Mouse (Mus musculus) hindbrain, embryonic 12.5 days (tissue): ENCODE measurements around the gene Smim27. TPM values are rescaled to one million over a fixed set of nuclear protein-coding genes. Genes with fewer than 3 reads are reported as not detected.
"Not testable (repeated sequence)": the region's sequence is repeated elsewhere in the genome, so short reads cannot be mapped to it uniquely, and the experiment has no call there.

Source experiments
- ATAC-seq: fragments of 200-750 bp; cut with Nextera tagmentation; 2 replicates; pipeline ENCODE4 v1.8.0; 2017; ENCODE audit warnings: moderate TSS enrichment; ENCODE audit not compliant: low FRiP score
- H3K27ac ChIP-seq: fragments of 300-500 bp; sonication (generic); 2 replicates; pipeline ENCODE4 v1.5.1; 2016; ENCODE audit warnings: mild to moderate bottlenecking
- H3K27me3 ChIP-seq: fragments of 300-500 bp; sonication (generic); 2 replicates; pipeline ENCODE4 v1.6.1; 2016; ENCODE audit warnings: mild to moderate bottlenecking
- H3K36me3 ChIP-seq: fragments of 300-500 bp; sonication (generic); 2 replicates; pipeline ENCODE4 v1.6.1; 2016; ENCODE audit warnings: mild to moderate bottlenecking
- H3K4me1 ChIP-seq: fragments of 300-500 bp; sonication (generic); 2 replicates; pipeline ENCODE4 v1.6.1; 2016
- H3K4me2 ChIP-seq: fragments of 300-500 bp; sonication (generic); replicated peaks from 2 replicates; pipeline ENCODE4 v1.6.1; 2016; ENCODE audit warnings: mild to moderate bottlenecking
- H3K4me3 ChIP-seq: fragments of 300-500 bp; sonication (generic); 2 replicates; pipeline ENCODE4 v1.5.1; 2016; ENCODE audit warnings: mild to moderate bottlenecking
- H3K9ac ChIP-seq: fragments of 300-500 bp; sonication (generic); 2 replicates; pipeline ENCODE4 v1.6.1; 2016; ENCODE audit warnings: mild to moderate bottlenecking, moderate library complexity
- H3K9me3 ChIP-seq: fragments of 300-500 bp; sonication (generic); replicated peaks from 2 replicates; pipeline ENCODE4 v1.6.1; 2016; ENCODE audit warnings: mild to moderate bottlenecking
- WGBS: fragments of 180-500 bp; shearing (Covaris S2); methylation state at CpG from one replicate; pipeline ENCODE4 v1.1.7; 2016; 5-methylcytosine and 5-hydroxymethylcytosine counted together
- polyA plus RNA-seq: library from polyadenylated mRNA; unstranded; fragments of >200 nt; fragmentation: Nextera tagmentation; extraction: Ambion mirVana; gene quantifications from 2 replicates; pipeline ENCODE4 v1.2.1, GENCODE M21; 2016

Gene Smim27
- polyA plus RNA-seq, 1 experiment from 2014 or later, result 23.6 TPM

DNA sequence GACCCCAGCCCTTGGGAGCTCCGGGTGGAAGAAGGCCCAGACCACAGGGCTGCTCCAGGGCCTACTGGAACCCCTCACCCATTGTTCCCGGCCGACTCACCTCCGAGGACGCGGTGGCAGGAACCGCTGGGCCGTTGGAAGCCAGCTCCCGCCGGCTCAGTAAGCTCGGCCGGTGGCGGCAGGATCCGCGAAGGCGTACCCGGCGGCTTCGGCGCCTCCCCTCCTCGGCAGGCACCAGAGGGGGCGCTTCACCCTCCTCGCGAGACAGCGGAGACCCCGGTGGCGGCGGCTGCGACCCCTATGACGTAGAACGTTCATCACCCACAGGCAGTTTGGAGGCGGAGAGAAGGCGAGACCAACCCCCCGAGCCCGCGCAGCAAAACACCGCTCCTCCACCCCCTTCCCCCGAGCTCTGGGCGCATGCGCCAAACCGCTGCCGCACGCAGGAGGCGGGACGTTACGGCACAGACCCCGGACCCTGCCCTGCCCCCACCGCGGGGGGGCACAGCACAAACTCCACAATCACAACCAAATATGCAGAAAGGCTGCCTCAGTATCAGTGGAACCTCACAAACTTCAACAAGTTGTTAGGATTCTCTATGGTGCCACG lies 1.1 kb upstream of the Smim27 start:
- Histone ChIP-seq H3K9ac (peak overlapping the region; percentile 82), H3K27me3 (no peaks in the 10 kb centered on the region), H3K4me1 (peaks cover 18% of the 10 kb centered on the region), H3K4me3 (peak overlapping the region; percentile 79), H3K9me3 (no peaks in the 10 kb centered on the region), H3K27ac (peak overlapping the region; percentile 94), H3K36me3 (peaks cover 13% of the 10 kb centered on the region), H3K4me2 (peak overlapping the region; percentile 82)
- ATAC-seq, result peak; percentile 88
- under 1% methylated on average over 47 of the region's 50 CpGs for WGBS

GRCm38 (mm10) chr4:40268835-40269234 lies 544 bp upstream of the Smim27 start:
- peak overlapping the region; percentile 82 for H3K9ac ChIP-seq
- WGBS, result under 1% methylated on average over 16 of the region's 16 CpGs
- H3K27me3 ChIP-seq, result no peaks in the 10 kb centered on the region
- H3K4me3 ChIP-seq, result peak overlapping the region; percentile 79
- H3K4me2 ChIP-seq, result peak overlapping the region; percentile 82
- peak; percentile 13 for ATAC-seq
- H3K27ac ChIP-seq, result peak overlapping the region; percentile 94
- H3K36me3 ChIP-seq, result peaks cover 16% of the 10 kb centered on the region
- H3K9me3 ChIP-seq, result no peaks in the 10 kb centered on the region
- H3K4me1 ChIP-seq, result peaks cover 18% of the 10 kb centered on the region

GRCm38 (mm10) chr4:40278880-40279275 lies 9.5 kb downstream of the Smim27 start:
- WGBS, result under 1% methylated on average over 21 of the region's 21 CpGs
- Histone ChIP-seq H3K27me3 (no peaks in the 10 kb centered on the region), H3K36me3 (peaks cover 18% of the 10 kb centered on the region; the same call in 1 of the 2 replicates), H3K27ac (peak overlapping the region; percentile 62; the same call in 1 of the 2 replicates), H3K4me3 (peak overlapping the region; percentile 93), H3K4me1 (peaks cover 14% of the 10 kb centered on the region), H3K9ac (peak overlapping the region; percentile 82), H3K4me2 (peak overlapping the region; percentile 98), H3K9me3 (no peaks in the 10 kb centered on the region)
- peak; percentile 86 for ATAC-seq

DNA sequence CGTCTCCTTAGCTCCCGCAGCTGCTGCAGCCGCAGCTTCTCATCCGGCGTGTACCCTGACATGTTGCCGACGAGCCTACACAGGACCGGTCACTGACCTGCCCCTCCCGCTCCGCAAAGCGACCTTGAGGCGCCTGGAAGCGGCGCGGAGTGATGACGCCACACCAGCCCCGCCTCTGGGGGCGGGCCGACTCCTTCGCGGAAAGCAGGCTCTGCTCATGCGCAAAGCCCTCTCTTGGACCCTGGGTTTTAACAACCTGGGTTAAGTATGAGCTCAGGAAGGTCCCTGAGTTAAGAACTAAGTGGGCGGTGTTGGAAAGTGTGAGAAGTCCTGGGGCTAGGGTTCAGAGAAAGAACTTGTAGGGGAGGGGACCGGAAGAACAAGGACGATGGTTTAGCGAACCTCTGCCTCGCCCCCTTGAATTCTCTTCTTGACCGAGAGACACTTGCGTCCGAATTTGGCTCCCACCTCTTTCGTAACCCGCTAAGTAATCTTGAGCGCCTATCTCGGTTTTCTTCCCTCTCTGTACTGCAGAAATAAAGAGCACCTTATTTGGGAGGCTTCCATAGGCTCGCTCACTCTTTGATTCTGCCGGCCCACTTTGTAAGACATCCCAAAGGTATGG lies 10.0 kb downstream of the Smim27 start, which contains the start of gene Ndufb6:
Ndufb6 (minus strand) TSS at position 146 of the 625 bp plus-strand sequence.
- Histone ChIP-seq H3K27me3 (no peaks in the 10 kb centered on the region), H3K4me3 (peak within 1 kb of the TSS; percentile 93), H3K4me1 (peaks cover 14% of the 10 kb centered on the region), H3K9ac (peak within 1 kb of the TSS; percentile 82), H3K9me3 (no peaks in the 10 kb centered on the region), H3K27ac (peak within 1 kb of the TSS; percentile 62; the same call in 1 of the 2 replicates), H3K36me3 (peaks cover 18% of the 10 kb centered on the region; the same call in 1 of the 2 replicates), H3K4me2 (peak within 1 kb of the TSS; percentile 98)
- peak; percentile 97 for ATAC-seq
- under 1% methylated on average over 36 of the region's 36 CpGs for WGBS

DNA sequence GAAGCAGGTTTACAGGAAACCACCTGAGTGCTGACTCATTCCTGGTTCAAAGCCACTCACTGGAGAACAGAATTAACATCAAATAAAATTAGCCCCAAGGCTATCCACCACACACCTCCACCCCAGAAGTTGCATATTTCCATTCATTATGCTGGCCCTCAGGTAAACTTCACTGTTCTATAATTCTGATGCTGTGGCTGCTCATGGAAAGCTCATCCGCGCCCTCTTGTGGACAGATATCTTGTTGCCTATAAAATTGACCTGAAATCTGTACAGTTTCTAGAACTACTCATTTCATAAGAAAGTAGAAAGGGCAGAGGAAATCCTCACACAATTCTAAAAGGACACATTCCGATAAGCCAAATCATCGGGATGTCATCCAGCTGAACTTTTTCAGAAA lies 16.2 kb downstream of the Smim27 start:
- H3K27me3 ChIP-seq, result no peaks in the 10 kb centered on the region
- no peaks in the 10 kb centered on the region for H3K4me1 ChIP-seq
- no peak overlapping the region for H3K9ac ChIP-seq
- ATAC-seq, result no peak
- H3K27ac ChIP-seq, result no peak overlapping the region
- H3K4me3 ChIP-seq, result no peak overlapping the region
- WGBS, result 18% methylated on average over 4 of the region's 4 CpGs
- no peak overlapping the region for H3K4me2 ChIP-seq
- no peaks in the 10 kb centered on the region for H3K36me3 ChIP-seq
- no peaks in the 10 kb centered on the region for H3K9me3 ChIP-seq

DNA sequence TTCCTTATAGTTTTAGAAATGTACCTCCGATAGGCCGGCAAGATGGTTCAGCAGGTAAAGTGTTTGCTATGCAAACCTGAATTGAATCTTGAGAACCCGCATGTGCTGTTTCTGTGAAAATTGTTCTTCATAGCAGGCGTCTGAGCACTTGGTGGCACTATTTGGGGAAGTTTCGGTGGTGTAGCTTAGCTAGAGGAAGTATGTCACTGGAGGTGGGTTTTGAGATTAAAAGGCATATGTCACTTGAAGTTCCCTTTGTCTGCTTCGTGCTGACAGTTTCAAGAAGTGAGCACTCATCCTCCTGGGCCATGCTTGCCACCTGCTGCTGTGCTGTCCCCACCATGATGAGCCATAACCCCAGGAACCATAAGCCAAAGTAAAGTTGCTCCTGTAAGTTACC lies 18.0 kb downstream of the Smim27 start:
- Histone ChIP-seq H3K36me3 (no peaks in the 10 kb centered on the region), H3K4me2 (no peak overlapping the region), H3K4me3 (no peak overlapping the region), H3K27me3 (no peaks in the 10 kb centered on the region), H3K9ac (no peak overlapping the region), H3K9me3 (no peaks in the 10 kb centered on the region), H3K4me1 (no peaks in the 10 kb centered on the region), H3K27ac (no peak overlapping the region)
- WGBS, result 87% methylated on average over 6 of the region's 6 CpGs
- no peak for ATAC-seq

GRCm38 (mm10) chr4:40289046-40289445 lies 19.7 kb downstream of the Smim27 start:
- Histone ChIP-seq H3K4me3 (no peak overlapping the region), H3K36me3 (no peaks in the 10 kb centered on the region), H3K9me3 (no peaks in the 10 kb centered on the region; the same call in 1 of the 2 replicates), H3K4me1 (no peaks in the 10 kb centered on the region), H3K4me2 (no peak overlapping the region), H3K9ac (no peak overlapping the region), H3K27ac (no peak overlapping the region), H3K27me3 (no peaks in the 10 kb centered on the region)
- no peak for ATAC-seq
- 85% methylated on average over 2 of the region's 2 CpGs for WGBS

DNA sequence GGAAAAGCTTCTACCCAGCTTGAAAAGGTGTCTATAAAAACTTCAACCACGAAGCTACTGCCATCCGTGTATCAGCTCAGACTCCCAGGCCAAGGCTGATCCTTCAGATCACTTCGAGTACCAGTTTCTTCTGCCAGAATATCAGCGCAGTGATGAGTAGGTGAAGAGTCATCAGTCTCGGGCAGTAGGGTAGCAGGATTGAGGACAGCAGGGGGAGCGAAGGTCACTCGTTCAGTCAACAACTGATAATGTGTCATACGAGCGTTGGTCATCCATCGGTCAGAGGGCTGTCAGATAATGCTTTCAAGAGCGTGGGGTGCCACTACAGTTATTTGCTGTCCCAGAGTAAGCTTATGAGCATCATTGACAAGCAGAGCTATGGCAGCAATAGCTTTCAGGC lies 22.1 kb downstream of the Smim27 start:
- not testable (repeated sequence) for H3K4me2 ChIP-seq, H3K27me3 ChIP-seq, H3K36me3 ChIP-seq, ATAC-seq, H3K9ac ChIP-seq, H3K9me3 ChIP-seq, H3K27ac ChIP-seq, H3K4me1 ChIP-seq, H3K4me3 ChIP-seq
- 94% methylated on average over 11 of the region's 11 CpGs for WGBS

DNA sequence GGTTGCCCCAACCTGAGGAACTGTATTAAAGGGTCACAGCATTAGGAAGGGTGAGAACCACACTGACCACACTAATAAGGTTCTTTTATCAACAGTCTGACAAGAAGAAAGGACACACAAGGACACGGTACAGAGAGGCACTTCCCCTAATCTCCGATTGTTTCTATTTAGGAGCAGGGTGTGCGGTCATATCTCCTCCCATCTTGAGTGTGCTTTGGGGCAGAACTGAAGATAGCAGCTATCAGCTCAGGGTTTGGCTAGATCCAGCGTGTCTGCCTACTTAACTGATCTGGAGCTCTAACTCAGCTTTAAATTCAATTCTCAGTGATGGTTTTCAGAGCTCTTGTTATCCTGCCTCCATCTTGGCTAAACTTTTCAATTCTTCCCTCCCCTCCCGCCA lies 29.8 kb downstream of the Smim27 start:
- no peak overlapping the region for H3K4me2 ChIP-seq
- H3K27me3 ChIP-seq, result peaks cover 13% of the 10 kb centered on the region; the same call in 1 of the 2 replicates
- ATAC-seq, result no peak
- no peaks in the 10 kb centered on the region for H3K4me1 ChIP-seq
- H3K36me3 ChIP-seq, result no peaks in the 10 kb centered on the region
- no peak overlapping the region for H3K9ac ChIP-seq
- H3K9me3 ChIP-seq, result peaks cover 3% of the 10 kb centered on the region; the same call in 1 of the 2 replicates
- 79% methylated on average over 5 of the region's 5 CpGs for WGBS
- no peak overlapping the region for H3K27ac ChIP-seq
- H3K4me3 ChIP-seq, result no peak overlapping the region

DNA sequence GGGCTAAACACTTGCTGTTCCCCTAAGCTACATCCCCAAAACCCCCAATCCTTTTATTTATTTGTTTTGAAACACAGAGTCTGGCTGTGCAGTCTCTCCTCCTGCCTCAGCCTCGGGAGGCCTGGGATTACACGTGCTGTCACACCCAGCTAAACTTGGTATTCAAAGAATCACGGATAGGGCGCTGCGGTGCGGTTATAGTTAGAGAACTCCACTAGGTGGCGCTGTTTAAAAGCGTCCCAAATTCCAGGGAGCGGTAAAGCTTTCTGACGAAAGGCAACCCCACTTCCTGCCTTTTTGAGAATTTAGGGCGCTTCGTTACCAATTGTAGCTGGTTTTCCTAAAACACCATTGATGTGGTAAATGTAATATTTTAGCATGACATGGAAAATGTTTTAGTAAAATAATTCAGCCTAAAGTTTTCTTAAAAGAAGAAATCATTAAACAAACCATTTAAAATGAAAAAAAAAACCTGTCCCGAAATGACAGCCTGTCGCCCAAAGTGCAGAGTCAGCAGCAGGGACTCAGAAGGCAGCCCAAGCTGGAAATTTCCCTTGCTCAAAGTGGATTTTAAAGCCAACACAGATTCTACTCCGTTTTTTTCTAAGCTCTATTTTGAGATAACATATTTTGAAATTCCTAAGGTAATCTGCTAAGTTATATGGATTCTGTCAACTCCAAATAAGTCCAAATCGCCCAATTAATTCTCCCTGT lies 31.9 kb downstream of the Smim27 start:
- Histone ChIP-seq H3K4me3 (no peak overlapping the region), H3K9me3 (no peaks in the 10 kb centered on the region), H3K4me1 (no peaks in the 10 kb centered on the region), H3K27me3 (peaks cover 13% of the 10 kb centered on the region; the same call in 1 of the 2 replicates), H3K27ac (no peak overlapping the region), H3K9ac (no peak overlapping the region), H3K36me3 (no peaks in the 10 kb centered on the region), H3K4me2 (peak overlapping the region; percentile 29; the same call in 1 of the 2 replicates)
- ATAC-seq, result peak; percentile 78; the same call in 1 of the 2 replicates
- 14% methylated on average over 16 of the region's 16 CpGs for WGBS

GRCm38 (mm10) chr4:40302445-40303125 lies 33.2 kb downstream of the Smim27 start:
- Histone ChIP-seq H3K9me3 (no peaks in the 10 kb centered on the region), H3K4me2 (no peak overlapping the region), H3K27ac (no peak overlapping the region), H3K27me3 (peaks cover 13% of the 10 kb centered on the region; the same call in 1 of the 2 replicates), H3K4me3 (no peak overlapping the region), H3K4me1 (no peaks in the 10 kb centered on the region), H3K9ac (no peak overlapping the region), H3K36me3 (no peaks in the 10 kb centered on the region)
- ATAC-seq, result no peak
- WGBS, result 82% methylated on average over 10 of the region's 10 CpGs

- no peak for ATAC-seq
- Histone ChIP-seq H3K36me3 (no peaks in the 10 kb centered on the region), H3K27me3 (no peaks in the 10 kb centered on the region)
Measured at GRCm38 (mm10) chr4:40309682-40310081, 40.3 kb downstream of the Smim27 start.

More at GRCm38 (mm10) chr4:40309682-40310081, 40.3 kb downstream of the Smim27 start:
- H3K9ac ChIP-seq, result no peak overlapping the region
- no peaks in the 10 kb centered on the region for H3K4me1 ChIP-seq
- H3K4me2 ChIP-seq, result no peak overlapping the region
- no peaks in the 10 kb centered on the region for H3K9me3 ChIP-seq
- no peak overlapping the region for H3K4me3 ChIP-seq
- H3K27ac ChIP-seq, result no peak overlapping the region
